Mouse (Mus musculus) neutrophil, adult 59 days (primary cell): Measurements from ENCODE around the gene Gm21663. TPM values are rescaled to one million over a fixed set of nuclear protein-coding genes. Genes with fewer than 3 reads are reported as not detected.

Experiments
- total RNA-seq, 2 experiments: library from RNA; stranded (reverse); gene quantifications; 1 replicate in 1 of 2; 2 replicates in 1 of 2; pipeline ENCODE4 v1.2.4; 2023

Gene Gm21663
- not detected for total RNA-seq

DNA sequence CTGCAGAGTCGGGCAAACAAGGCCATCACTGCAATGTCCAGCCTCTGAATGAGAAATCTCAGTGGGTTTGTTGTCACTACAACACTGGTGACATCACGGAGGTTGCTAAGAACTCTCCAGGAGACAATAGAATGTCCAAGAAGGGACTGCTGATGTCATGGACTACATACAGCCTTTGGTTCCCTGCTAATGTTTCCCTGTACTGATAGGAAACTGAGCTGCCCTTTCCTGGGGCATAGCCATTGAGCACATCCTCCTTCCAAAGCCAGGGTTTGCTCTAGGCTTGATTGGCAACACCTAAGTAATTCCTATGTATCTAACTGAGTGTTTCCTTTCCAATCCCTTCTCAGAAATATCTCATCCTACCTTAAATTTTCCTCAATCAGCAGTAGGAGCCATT lies at the start of gene Gm21663:
Gm21663 (minus strand) TSS at position 101 of the 400 bp plus-strand sequence.

DNA sequence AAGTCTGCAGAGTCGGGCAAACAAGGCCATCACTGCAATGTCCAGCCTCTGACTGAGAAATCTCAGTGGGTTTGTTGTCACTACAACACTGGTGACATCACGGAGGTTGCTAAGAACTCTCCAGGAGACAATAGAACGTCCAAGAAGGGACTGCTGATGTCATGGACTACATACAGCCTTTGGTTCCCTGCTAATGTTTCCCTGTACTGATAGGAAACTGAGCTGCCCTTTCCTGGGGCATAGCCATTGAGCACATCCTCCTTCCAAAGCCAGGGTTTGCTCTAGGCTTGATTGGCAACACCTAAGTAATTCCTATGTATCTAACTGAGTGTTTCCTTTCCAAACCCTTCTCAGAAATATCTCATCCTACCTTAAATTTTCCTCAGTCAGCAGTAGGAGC lies 46.4 kb upstream of the Gm21663 start, which contains the start of gene Gm21698:
Gm21698 (minus strand) TSS at position 101 of the 400 bp plus-strand sequence.

DNA sequence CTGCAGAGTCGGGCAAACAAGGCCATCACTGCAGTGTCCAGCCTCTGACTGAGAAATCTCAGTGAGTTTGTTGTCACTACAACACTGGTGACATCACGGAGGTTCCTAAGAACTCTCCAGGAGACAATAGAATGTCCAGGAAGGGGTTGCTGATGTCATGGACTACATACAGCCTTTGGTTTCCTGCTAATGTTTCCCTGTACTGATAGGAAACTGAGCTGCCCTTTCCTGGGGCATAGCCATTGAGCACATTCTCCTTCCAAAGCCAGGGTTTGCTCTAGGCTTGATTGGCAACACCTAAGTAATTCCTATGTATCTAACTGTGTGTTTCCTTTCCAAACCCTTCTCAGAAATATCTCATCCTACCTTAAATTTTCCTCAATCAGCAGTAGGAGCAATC lies 30.4 kb upstream of the Gm21663 start, which contains the start of gene Gm21680:
Gm21680 (minus strand) TSS at position 101 of the 400 bp plus-strand sequence.

DNA sequence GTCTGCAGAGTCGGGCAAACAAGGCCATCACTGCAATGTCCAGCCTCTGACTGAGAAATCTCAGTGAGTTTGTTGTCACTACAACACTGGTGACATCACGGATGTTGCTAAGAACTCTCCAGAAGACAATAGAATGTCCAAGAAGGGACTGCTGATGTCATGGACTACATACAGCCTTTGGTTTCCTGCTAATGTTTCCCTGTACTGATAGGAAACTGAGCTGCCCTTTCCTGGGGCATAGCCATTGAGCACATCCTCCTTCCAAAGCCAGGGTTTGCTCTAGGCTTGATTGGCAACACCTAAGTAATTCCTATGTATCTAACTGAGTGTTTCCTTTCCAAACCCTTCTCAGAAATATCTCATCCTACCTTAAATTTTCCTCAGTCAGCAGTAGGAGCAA lies 12.1 kb upstream of the Gm21663 start, which contains the start of gene Gm21671:
Gm21671 (minus strand) TSS at position 101 of the 400 bp plus-strand sequence.

Other genes with a start within 250 kb of the Gm21663 start
- gene Xrcc2, start 236.6 kb downstream of the Gm21663 start, total RNA-seq: 1 to 10 TPM; 8.1 to 9.3 TPM
- gene Actr3b, start 182.4 kb downstream of the Gm21663 start, total RNA-seq: 1 to 10 TPM in 1 of 2 experiments, under 1 TPM in 1; 0.73 to 2.7 TPM
- gene Gm21671, start 12.0 kb upstream of the Gm21663 start, total RNA-seq: not detected
- gene Gm21680, start 30.3 kb upstream of the Gm21663 start, total RNA-seq: not detected
- gene Gm21698, start 46.3 kb upstream of the Gm21663 start, total RNA-seq: not detected
- not detected for gene Gm1979, start 62.4 kb upstream of the Gm21663 start, total RNA-seq
- gene Gm5862, start 80.5 kb upstream of the Gm21663 start, total RNA-seq: not detected
- not detected for gene Speer4a, start 97.2 kb upstream of the Gm21663 start, total RNA-seq
- gene Gm7347, start 116.2 kb upstream of the Gm21663 start, total RNA-seq: not detected
- not detected for gene Gm10471, start 146.9 kb upstream of the Gm21663 start, total RNA-seq
- not detected for gene 5031410I06Rik, start 163.0 kb upstream of the Gm21663 start, total RNA-seq
- gene Gm10220, start 179.0 kb upstream of the Gm21663 start, total RNA-seq: not detected